Mouse (Mus musculus) monocyte, adult 5-6 weeks (primary cell): ENCODE data around the gene Vcl. TPM values are rescaled to one million over a fixed set of nuclear protein-coding genes. Genes with fewer than 3 reads are reported as not detected.
A peak's percentile ranks its signal among the peaks of the same experiment; 100 is the strongest.

Source experiments
- ATAC-seq: fragments of 153-309, 156-312 bp; replicated peaks from 2 replicates; pipeline ENCODE4 v1.8.0; 2017; ENCODE audit warnings: mild to moderate bottlenecking; ENCODE audit not compliant: low TSS enrichment, insufficient number of reproducible peaks, severe bottlenecking, poor library complexity, low FRiP score
- total RNA-seq: library from RNA; stranded (forward); fragments of 200-1000, 200-491, 200-594 nt; gene quantifications from 3 replicates; pipeline ENCODE4 v1.2.3, GENCODE M21; 2017

The Vcl gene
- total RNA-seq, 1 experiment from 2014 or later: 52.1 TPM

DNA sequence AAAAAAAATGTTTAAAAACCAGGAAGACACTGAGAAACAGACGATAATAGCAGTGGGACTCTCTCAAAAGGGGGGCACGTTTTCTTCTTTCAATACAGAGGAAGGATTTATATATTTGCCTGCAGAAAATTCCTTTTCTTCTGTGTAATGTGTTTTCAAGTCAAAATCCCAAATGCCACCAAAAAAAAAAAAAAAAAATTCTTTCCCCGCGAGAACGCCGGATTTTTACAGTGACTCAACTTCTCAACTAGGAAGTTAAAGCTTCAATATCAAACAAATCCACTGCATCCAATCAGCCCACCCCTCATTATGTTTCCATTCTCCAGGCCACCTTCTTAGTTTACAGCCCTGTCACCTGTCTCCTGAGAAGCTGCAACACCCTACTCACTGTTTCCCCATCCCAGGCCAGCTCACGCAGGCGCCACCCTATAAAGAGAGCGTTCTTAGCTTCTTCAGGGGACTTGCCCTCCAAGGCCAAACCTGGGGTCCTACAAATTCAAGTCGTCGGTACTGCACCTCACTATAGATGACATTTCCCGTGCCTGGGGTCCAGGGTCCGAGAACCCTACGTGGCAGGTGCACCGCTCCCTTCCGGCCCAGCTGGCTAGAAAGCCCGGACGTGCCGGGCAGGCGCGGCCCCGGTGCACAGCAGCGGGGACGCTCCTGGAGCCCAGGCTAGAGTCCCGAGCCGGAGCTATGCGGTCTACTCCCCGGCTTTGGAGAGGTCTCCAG lies 122.3 kb downstream of the Vcl start:
- ATAC-seq: peak; percentile 2; the same call in 1 of the 2 replicates

DNA sequence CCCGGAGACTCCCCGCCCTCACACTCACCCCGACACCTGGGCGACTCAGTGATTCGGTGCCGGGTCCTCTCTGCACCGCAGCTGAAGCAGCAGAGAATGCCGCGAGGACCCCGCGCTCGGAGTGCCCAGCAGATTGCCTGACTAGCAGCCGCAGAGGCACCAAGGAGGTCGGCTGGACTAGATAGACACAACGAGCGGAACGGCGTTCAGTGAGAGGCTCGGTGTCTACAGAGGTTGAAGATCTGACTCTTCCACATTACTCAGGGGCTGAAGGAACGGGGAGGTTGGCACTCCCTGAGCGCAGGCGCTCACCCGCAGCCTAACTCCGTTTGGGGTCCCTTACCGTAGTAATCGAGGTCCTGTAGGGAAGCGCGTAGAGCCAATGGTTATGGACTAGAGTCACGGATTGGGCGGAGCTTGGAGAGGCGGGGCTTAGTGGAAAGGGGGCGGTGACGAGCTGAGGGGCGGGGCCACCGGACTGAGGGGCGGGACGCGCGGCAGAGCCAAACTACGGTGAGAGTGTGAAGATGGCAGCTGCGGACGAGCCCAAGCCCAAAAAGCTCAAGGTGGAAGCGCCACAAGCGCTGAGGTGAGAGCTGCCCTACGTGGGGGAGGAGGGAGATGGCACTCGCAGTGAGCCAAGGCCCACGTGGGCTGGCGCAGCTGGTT lies 123.0 kb downstream of the Vcl start, which contains the start of the genes Ap3m1 and Adk:
Gene Ap3m1 (minus strand): TSS at position 397 of the 669 bp plus-strand sequence.
Gene Adk (plus strand): TSS at position 463 of the 669 bp plus-strand sequence.
- peak; percentile 93 for ATAC-seq

DNA sequence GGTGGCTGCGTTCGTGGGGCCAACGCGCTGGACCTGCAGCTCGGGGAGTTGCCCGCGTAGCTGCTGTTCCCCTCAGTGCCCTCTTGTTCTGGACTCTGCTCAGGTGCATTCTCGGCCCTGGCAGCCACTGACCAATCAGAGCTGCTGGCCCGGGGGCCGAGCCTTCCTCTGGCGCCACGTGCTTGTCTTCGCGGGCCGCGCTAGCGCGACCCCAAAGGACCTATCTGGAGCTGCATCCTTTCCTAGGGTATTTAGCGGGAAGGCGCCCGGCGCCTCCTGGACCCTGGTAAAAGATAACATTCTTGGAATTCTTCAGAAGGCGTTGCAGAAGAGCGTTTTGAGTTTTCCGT lies 123.6 kb downstream of the Vcl start:
- peak; percentile 3; the same call in 1 of the 2 replicates for ATAC-seq

DNA sequence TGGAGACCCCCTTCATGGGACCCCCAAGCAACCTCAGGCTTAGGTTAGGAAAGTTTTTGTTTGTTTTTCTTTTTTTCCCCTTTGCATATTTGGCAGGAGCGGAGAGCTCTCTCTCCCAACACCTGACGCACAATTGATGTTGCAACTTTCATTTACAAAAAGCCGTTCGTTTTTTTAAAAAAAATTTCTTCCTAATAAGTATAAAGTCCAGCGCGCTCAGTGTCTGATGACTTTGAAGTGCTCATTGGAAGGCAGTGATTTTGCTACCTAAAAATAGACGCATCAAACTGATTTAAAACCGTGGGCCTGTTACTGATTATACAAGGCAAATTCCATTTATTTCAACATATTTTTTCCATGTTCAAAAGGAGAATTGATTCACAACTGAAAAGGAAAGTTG lies 124.0 kb downstream of the Vcl start:
- ATAC-seq: no peak

DNA sequence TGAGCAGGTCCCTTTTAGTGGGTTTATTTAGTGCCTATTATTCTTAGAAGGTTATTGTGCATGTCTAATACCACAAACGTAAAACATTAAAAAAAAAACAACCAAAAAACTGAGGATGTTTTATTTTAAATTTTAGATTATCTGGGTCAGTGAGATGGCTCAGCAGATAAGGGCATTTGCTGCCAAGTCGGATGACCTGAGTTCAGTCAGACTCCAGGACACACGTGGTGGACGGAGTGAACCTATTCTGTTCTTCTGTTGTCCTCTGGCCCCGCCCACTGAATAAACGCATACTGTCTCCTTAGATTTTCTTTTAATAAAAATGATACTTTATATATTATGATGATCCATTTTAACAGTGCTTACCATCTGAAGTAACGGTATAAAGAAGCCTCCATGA lies 124.4 kb downstream of the Vcl start:
- no peak for ATAC-seq

DNA sequence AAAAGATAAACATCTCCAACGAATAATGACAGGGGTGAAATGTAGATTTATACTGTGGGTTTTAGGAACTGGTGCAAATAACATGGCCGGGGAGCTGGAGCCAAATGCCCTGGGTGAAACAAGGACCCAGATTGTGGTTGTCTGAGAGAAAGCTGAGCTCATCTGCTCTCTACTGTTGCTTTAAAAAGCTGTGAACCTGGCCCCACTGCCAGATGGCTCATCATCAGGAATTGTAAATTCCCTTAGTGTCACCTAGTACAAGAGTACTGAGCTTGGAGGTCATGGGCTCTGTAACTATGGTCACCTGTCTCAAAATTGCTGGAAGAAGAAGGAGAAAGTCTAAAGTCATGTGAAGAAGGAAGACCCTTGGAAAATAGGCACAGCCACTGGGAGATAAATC lies 129.8 kb downstream of the Vcl start:
- no peak for ATAC-seq

DNA sequence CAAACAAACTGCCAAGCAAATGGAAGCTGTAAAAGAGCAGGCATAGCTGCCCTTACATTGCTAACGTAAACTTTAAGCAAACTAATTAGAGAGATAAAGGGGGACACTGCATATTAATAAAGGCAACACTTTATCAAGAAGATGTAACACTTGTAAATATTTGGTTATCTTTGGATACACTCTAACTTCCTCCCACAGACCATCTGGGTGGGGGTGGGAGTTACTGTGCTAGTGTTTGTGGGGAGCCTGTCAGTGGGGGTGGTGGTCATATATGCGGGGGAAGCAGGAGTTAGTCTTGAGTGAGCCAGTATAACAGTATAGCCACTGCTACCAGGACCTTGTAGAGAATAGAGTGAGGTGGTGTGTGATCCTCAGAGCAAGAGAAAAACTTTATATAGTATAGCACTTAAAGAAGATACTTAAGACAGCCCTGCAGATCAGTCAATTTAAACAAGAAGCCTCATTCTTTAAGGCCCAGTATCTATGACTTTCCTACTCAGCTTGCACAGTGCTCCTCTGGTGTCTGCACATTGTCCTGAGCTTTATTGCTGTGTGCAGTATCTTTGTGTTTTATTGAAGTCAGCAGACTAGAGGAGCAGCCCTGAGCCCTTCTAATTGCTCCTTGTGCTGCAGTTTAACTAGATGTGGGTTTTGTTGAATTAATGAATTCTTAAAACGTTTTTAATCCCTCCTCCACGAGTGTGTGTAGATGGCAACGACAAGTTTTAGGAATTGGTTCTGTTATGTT lies 133.7 kb downstream of the Vcl start:
- no peak for ATAC-seq

DNA sequence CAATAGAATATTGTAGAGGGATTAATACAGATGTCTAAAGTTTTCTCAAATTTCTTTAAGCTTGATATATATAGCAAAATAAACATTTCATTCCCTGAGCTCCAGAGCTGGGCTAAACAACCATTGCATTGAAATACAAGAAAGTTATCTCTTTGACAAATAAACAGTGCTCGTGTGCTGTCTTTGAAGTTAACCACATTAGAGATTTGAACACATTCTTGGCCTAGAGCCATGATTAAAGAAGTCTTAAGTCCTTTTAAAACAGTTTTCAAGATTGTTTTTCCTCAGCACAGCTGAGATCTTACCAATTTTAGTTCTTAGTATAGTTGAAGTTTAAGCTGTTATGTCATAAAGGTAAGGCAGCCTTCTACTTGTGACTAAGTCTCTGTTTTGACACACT lies 135.1 kb downstream of the Vcl start:
- no peak for ATAC-seq

DNA sequence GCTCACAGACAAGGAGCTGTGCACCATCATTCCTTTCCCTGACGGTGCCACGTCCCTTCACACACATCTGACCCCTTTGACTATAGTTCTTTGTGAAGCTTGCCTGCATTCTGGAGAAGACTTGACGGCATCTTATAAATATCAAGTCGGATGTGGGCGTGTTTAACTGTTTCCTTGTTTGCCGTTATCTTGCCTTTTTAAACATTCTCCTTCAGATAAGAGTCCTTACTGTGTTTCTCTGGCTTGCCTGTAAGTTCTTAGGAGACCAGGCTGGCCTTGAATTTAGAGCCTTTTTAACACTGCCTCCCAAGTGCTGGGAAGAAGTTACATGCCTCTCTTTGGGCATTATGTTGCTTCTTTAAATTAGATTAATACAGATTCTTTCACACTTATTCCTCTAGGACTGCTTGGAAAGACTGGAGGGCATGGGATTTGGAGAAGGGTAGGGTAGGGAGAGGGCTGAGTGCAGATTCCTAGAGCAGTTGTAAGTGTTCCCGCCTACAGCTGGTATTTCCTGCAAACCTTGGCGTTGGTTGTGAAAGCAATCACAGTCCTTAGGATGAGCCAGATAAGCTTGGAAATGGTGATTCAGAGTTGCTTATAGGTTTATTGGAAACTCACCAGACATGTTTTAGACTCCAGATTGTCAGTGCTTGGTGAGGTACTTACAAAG lies 136.4 kb downstream of the Vcl start:
- ATAC-seq: no peak

DNA sequence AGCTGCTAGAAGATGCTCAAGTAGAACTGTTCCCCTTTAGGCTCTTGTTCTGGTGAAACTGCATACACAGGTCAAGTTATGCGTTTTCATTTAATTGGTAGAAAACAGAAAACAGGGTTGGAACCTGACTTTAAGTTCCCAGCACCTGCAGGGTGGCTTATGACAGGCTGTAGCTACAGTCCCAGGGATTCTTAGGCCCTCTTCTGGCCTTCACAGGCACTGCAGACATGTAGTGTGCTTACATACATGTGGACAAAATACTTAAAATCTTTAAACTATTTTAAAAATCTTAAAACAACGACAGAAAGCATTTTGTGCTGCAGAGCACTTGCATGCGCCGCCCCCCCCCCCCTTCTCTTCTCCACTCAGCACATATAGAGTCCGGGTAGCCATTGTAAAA lies 140.4 kb downstream of the Vcl start:
- ATAC-seq: no peak

DNA sequence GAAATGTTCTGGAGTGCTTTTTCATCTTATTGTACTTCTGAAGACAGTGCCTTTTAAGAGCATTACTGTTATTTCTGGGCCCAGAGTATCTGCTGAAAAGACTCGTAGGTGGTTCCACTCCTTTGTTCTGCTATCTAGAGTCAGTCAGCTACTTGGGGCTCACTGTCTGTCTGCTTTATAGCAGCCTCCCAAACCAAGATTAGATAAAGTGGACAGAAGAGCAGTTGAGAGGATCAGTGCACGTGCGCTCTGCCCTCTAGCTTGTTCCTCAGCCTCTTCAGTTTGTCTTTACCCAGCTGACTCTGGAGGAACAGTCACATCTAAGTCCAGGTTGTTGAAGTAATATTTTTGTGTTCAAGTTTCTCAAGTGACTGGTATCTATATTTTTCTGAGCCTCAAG lies 144.8 kb downstream of the Vcl start:
- ATAC-seq: no peak

DNA sequence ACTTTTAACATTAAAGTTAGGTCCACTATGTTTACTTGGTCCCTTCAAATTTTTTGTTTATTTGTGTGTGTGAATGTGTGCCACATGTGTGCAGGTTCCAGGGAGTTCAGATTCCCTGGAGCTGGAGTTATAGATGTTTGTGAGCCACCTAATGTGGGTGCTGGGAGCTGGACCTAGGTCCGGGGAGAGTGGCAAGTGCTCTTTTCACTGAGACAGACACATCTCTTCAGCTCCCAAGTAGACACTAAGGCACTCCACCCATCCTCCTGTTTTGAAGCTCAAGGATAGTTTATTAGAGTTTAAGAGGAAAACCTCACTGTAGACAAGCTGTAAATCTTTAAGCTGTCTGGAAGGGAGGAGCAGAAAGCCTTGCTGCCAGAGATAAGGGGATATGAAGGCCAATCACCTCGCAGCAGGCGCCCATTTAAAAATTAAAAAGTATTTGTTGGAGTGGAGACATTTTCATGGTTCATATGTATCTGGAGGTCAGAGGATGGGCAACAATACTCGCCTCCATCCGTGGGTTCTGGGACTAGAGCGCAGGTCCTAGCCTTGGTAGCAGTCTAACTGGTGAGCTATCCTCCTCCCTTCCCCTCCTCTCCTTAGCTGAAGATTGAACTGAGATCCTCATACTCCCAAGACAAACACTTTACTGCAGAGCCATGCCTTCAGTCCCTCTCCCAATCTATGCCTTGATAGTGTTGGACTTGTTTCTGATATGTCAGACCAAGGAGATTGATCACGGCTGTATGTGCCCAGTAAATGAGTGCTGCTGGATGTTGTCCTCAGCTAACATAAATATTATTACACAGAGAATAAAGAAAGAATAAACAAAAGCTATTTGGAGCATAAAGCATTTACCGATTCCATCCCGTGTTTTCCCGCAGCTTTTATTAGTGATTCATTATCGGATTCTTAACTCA lies 145.5 kb downstream of the Vcl start:
- ATAC-seq: no peak

DNA sequence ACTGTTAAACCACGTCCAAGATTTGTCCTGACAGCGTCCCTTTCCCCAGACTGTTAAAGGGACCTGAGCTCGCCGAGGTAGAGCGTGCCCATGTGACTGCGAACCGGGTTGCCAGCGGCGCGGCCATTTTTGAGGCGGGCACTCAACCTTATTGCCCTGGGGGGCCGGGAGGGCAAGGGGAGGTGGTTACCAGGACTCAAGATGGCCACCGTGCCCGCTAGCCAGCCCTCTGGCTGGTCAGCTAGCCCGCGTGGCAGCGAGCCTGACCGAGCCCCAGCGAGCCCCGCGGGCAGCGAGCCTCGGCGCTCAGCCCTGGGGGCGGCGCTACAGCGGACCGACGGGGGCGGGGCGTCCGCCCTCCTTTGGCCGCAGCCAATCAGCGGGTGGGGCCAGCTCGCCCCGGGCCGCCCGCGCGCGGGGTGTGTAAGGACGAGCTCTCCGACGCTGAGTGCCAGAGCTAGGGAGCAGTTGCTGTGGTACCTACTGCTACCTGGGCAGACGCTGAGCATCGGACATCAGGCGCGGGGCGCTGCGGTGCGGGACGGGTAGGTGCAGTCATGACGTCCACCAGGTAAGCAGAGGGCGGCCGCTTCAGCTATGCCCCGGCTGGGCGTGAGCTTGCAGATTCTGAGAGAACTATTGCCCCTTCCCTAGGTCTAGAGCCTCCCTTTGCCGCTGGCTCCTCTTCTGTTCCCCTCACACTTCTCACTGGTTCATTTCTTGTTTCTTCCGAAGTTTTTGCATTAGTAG lies 146.7 kb downstream of the Vcl start:
- peak; percentile 98 for ATAC-seq

DNA sequence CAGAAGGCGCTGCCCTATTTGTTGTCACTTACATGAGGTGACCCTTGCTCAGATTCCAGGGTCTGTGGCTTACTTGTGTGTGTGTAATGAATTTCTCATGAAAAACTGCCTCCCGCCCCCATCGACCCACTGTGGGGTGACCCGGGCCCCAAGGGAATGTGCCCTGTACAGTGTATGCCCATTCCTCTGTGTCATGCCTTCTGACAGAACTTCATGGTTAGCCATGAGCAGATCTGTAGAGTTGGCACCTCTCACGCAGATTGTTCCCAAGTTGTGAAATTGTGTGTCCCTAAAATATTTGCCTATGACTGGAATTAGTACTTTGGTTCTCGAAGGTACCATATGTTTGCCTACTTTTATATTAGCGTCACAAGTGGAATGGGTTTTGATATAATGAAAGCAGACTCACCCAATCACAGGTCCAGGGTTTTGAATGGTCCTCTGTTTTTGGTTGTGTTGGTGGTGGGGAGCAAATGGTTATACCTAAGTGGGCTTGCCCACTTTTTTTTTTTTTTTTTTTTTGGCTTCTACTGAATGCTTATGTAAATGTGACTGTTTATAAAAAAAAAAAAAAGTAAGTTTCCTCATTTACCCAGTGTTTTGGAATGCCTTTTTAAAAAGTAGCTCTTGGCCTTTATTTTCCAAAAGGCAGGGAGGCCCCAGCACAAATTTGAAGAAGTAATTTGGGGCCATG lies 147.4 kb downstream of the Vcl start:
- no peak for ATAC-seq

DNA sequence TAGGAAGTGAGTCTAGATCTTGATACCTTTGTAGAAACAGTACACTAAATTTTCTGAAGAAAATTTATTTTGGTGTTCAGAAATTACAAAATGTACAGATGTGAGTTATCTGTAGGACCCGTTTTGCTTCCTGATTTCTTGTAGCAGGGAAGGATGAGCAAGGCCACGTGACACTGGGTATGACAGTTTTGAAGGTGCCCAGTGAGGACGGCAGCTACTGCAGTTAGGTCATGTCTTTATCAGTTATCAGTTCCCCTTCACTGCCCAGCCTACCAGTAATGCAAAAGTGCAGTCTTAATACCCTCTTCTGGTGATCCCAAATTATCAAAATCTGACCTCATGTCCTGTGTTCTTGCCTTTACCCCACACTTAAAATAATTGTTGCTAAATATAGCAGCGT lies 148.7 kb downstream of the Vcl start:
- ATAC-seq: no peak

DNA sequence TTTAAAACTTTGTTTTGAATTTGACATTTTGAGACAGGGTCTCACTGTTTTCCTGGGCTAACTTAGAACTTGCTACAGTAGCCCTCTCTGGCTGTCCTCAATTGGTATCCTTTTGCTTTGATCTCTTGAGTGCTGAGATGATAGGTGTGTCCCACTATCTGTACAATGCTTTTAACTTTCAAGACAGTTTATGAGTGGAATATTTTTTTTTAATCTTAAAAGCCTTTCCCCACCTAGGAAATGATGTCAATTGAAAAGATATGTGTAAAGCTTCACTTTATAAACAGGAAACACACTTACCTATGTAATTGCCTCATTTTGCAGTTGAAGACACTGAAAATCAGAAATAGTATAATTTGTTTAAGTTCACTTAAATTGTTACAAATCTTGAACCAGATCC lies 149.3 kb downstream of the Vcl start:
- ATAC-seq: no peak

DNA sequence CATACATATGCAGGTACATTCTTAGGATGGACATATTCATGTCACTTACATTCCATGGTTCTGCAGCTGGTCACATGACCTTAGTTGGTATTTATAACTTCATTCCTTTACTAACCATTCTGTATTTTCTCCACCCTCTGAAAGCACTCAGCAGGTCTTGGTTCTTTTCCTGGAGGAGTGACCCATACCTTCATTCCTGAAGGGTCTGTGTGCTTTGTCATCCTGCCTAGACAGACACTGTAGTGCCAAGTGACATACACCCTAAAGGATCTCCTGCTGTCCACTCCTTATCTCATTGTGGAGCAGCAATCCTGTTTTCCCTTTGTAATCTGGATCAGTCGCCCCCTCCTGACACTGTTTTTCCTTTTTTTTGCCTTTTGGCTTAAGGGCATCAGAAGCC lies 153.6 kb downstream of the Vcl start:
- no peak for ATAC-seq
